Mouse (Mus musculus): ENCODE measurements at regions not wholly inside any gene's neighbourhood (a gene's known extent, or its start where the extent isn't known, plus 50 kb on each side); places are given as distances from the start of the nearest gene placed in this dataset.

GRCm38 (mm10) chr8:79474679-79475078 is 75.4 kb upstream of the Smad1 start:
- TF ChIP-seq CTCF (IDR thresholded peaks at IDR 0.05; ENCODE audit: low read depth) (no peak), EP300 (IDR thresholded peaks at IDR 0.05; ENCODE audit: low read depth) (no peak)
